In the genomic region with DNA sequence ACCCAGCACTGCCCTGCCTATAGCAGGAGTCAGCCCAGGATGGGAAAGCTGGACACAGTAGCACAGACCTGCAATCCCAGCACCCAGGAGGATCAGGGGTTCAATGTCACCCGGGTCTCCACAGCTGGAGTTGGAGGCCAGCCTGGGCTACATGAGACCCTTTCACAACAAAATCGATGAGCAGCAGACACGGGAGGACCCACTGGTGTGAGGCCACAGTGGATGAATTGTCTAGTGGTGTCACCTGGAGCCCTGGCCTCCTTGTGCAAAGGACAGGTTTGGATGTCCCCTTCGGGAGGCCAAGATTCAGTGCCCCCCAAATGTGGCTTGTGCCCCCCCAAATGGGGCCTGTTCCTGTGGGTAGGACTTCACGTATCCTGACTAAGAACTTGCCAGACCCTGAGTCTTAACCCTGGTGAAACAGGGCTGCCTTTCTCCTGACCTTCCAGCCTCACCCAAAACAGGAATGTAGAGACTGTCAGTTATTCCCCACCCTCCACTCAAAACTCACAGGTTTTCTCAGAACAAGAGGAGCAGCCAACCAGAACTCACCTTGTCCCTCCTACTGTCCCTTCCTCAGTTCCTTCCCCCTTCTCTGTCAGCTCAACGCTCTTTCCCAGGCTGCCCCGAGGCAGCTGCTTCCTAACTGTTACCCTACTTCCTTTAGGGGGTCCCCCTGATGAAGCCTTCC, we compare ENCODE assay signal across 10 mouse cellular contexts. TPM values are rescaled to one million over a fixed set of nuclear protein-coding genes. Genes with fewer than 3 reads are reported as not detected.
DNase-seq lines count a peak whose midpoint lies in the region; ATAC-seq and TF ChIP-seq lines count a peak whose summit lies in the region.
"Had no signal": no experiment of that assay in that cellular context is flagged by ENCODE, and none has a peak within 500 bp of the region (broad histone marks: within the 10 kb centered on the region; RNA-seq: fewer than 3 reads in every experiment).

No protein-coding gene starts in this region.

- H3K9me3 ChIP-seq in liver, embryonic 11.5 days (ENCODE audit: control insufficient read depth, low read length), result no peaks in the 10 kb centered on the region
- H3K9me3 ChIP-seq in embryonic facial prominence, embryonic 14.5 days (ENCODE audit: control insufficient read depth, low read length), result no peaks in the 10 kb centered on the region
- no peaks in the 10 kb centered on the region for H3K9me3 ChIP-seq in lung, embryonic 14.5 days (ENCODE audit: low read depth, low read length)
- H3K9me3 ChIP-seq: forebrain, embryonic 10.5 days had no signal

- TF ChIP-seq CTCF in liver, adult 2 months (IDR thresholded peaks at IDR 0.05; ENCODE audit: low read depth, low read length), result no peak
- TF ChIP-seq CTCF in lung, embryonic 14.5 days (IDR thresholded peaks at IDR 0.05; ENCODE audit: low read depth), result no peak
- no peak for TF ChIP-seq CTCF in layer of hippocampus, adult 2 months (conservative IDR thresholded peaks at IDR 0.05)
- TF ChIP-seq CTCF in left cerebral cortex, adult 2 months (IDR thresholded peaks at IDR 0.05), result no peak

- TF ChIP-seq POLR2A in liver, adult 2 months (IDR thresholded peaks at IDR 0.05; ENCODE audit: extremely low read depth, insufficient read depth, low read length), result no peak

- H3K27ac ChIP-seq in liver, adult 2 months (replicated peaks; ENCODE audit: insufficient read depth, low read depth, low read length), result peak overlapping the region; percentile 47
- H3K27ac ChIP-seq in liver, embryonic 11.5 days (ENCODE audit: low read depth, low read length), result no peak overlapping the region
- H3K27ac ChIP-seq in embryonic facial prominence, embryonic 14.5 days (replicated peaks; ENCODE audit: low read depth, low read length), result peak overlapping the region; percentile 49
- peak overlapping the region; percentile 48; the same call in 1 of the 2 replicates for H3K27ac ChIP-seq in lung, embryonic 14.5 days (ENCODE audit: low read depth)
- H3K27ac ChIP-seq in layer of hippocampus, adult 2 months, result no peak overlapping the region
- H3K27ac ChIP-seq in left cerebral cortex, adult 2 months, result no peak overlapping the region
- H3K27ac ChIP-seq: forebrain, embryonic 10.5 days had no signal

- no peak for DNase-seq in liver, adult 2 months (ENCODE audit: extremely low read depth, low read depth, low spot score)
- no peak for DNase-seq in liver, embryonic 11.5 days (ENCODE audit: low spot score)
- DNase-seq in embryonic facial prominence, embryonic 14.5 days (ENCODE audit: low spot score), result no peak
- peak; percentile 28 for DNase-seq in lung, embryonic 14.5 days
- DNase-seq in yolk sac, embryonic 10.5 days (ENCODE audit: low spot score), result peak; percentile 36
- DNase-seq in layer of hippocampus, adult 2 months (ENCODE audit: low spot score in 2 of 2), result no peak
- DNase-seq in left cerebral cortex, adult 2 months (ENCODE audit: extremely low spot score in 1 of 2, low spot score in 2 of 2), result no peak
- DNase-seq: cerebellum, adult 11-12 months; midbrain, embryonic 14.5 days had no signal

- ATAC-seq in liver, embryonic 11.5 days (replicated peaks; ENCODE audit: low FRiP score), result no peak
- no peak for ATAC-seq in embryonic facial prominence, embryonic 14.5 days (ENCODE audit: low read depth)
- ATAC-seq in lung, embryonic 14.5 days (ENCODE audit: insufficient read depth), result no peak

- H3K27me3 ChIP-seq in liver, adult 2 months (ENCODE audit: control insufficient read depth, insufficient read depth, low read length), result no peaks in the 10 kb centered on the region
- no peaks in the 10 kb centered on the region for H3K27me3 ChIP-seq in liver, embryonic 11.5 days (replicated peaks; ENCODE audit: control insufficient read depth, insufficient read depth, low read length)
- H3K27me3 ChIP-seq in embryonic facial prominence, embryonic 14.5 days (replicated peaks; ENCODE audit: control insufficient read depth, insufficient read depth, low read length), result no peaks in the 10 kb centered on the region
- H3K27me3 ChIP-seq in lung, embryonic 14.5 days (ENCODE audit: insufficient read depth, low read length), result no peaks in the 10 kb centered on the region

- 93% methylated on average over 7 of the region's 7 CpGs for WGBS in liver, adult 2 months
- WGBS in liver, embryonic 11.5 days, result 68% methylated on average over 7 of the region's 7 CpGs
- 57% methylated on average over 7 of the region's 7 CpGs for WGBS in embryonic facial prominence, embryonic 14.5 days
- 72% methylated on average over 7 of the region's 7 CpGs for WGBS in lung, embryonic 14.5 days

- H3K79me2 ChIP-seq in liver, adult 2 months (ENCODE audit: control insufficient read depth, insufficient read depth, low read length), result no peaks in the 10 kb centered on the region

- H3K4me2 ChIP-seq in liver, embryonic 11.5 days, result no peak overlapping the region
- H3K4me2 ChIP-seq in embryonic facial prominence, embryonic 14.5 days (ENCODE audit: low read depth, low read length), result no peak overlapping the region
- H3K4me2 ChIP-seq in lung, embryonic 14.5 days, result no peak overlapping the region

- no peak overlapping the region for H3K9ac ChIP-seq in liver, adult 2 months (ENCODE audit: low read depth, low read length)
- no peak overlapping the region for H3K9ac ChIP-seq in liver, embryonic 11.5 days (ENCODE audit: low read depth, low read length)
- H3K9ac ChIP-seq in embryonic facial prominence, embryonic 14.5 days (ENCODE audit: low read depth, low read length), result no peak overlapping the region
- no peak overlapping the region for H3K9ac ChIP-seq in lung, embryonic 14.5 days

- no peak overlapping the region for H3K4me3 ChIP-seq in liver, adult 2 months (ENCODE audit: insufficient read depth, low read depth, low read length)
- H3K4me3 ChIP-seq in liver, embryonic 11.5 days (ENCODE audit: low read depth, low read length), result no peak overlapping the region
- no peak overlapping the region for H3K4me3 ChIP-seq in embryonic facial prominence, embryonic 14.5 days (ENCODE audit: low read depth, low read length)
- no peak overlapping the region for H3K4me3 ChIP-seq in lung, embryonic 14.5 days (ENCODE audit: low read depth, low read length)
- no peak overlapping the region for H3K4me3 ChIP-seq in layer of hippocampus, adult 2 months
- no peak overlapping the region for H3K4me3 ChIP-seq in left cerebral cortex, adult 2 months
- H3K4me3 ChIP-seq: forebrain, embryonic 10.5 days had no signal

- H3K36me3 ChIP-seq in liver, adult 2 months (ENCODE audit: control insufficient read depth, insufficient read depth, low read length), result no peaks in the 10 kb centered on the region
- H3K36me3 ChIP-seq in liver, embryonic 11.5 days (ENCODE audit: control insufficient read depth, insufficient read depth, low read length), result no peaks in the 10 kb centered on the region
- H3K36me3 ChIP-seq in embryonic facial prominence, embryonic 14.5 days (ENCODE audit: control insufficient read depth, insufficient read depth, low read length), result peaks cover 14% of the 10 kb centered on the region
- peaks cover 15% of the 10 kb centered on the region for H3K36me3 ChIP-seq in lung, embryonic 14.5 days (ENCODE audit: insufficient read depth)

- H3K4me1 ChIP-seq in liver, adult 2 months (ENCODE audit: control insufficient read depth, insufficient read depth, low read length), result peaks cover 28% of the 10 kb centered on the region
- 0 out of 2 replicates have a peak, but pooled peaks cover 2% of the 10 kb centered on the region for H3K4me1 ChIP-seq in liver, embryonic 11.5 days (replicated peaks; ENCODE audit: control insufficient read depth, insufficient read depth, low read length)
- no peaks in the 10 kb centered on the region for H3K4me1 ChIP-seq in embryonic facial prominence, embryonic 14.5 days (ENCODE audit: control insufficient read depth, insufficient read depth, low read length)
- H3K4me1 ChIP-seq in lung, embryonic 14.5 days (ENCODE audit: insufficient read depth), result peaks cover 6% of the 10 kb centered on the region; the same call in 1 of the 2 replicates

- intact Hi-C loops in left cerebral cortex, adult 2 months (cut with DNase I), result no loop called here

RNA-seq across cellular contexts. Expression of a gene that starts 33.1 kb away (rescaled TPM):
- total RNA-seq in liver, adult 2 months (2014; rRNA removed), result 0.37 and 0.74 TPM in 2 replicates
- 0.86 and 1.2 TPM in 2 replicates for polyA plus RNA-seq in liver, adult 2 months (2012; rRNA removed)
- 15.4 and 17.0 TPM in 2 replicates for polyA plus RNA-seq in liver, embryonic 11.5 days (2014; fragmentation: Nextera tagmentation; extraction: Ambion mirVana)
- 22.8 and 27.7 TPM in 2 replicates for polyA plus RNA-seq in embryonic facial prominence, embryonic 14.5 days (2014; fragmentation: Nextera tagmentation; extraction: Ambion mirVana)
- 83.6 and 89.2 TPM in 2 replicates for polyA plus RNA-seq in lung, embryonic 14.5 days (2014; fragmentation: Nextera tagmentation; extraction: Ambion mirVana)
- total RNA-seq in layer of hippocampus, adult 2 months (2021), result under 1 TPM; 0.47 to 0.90 TPM
- total RNA-seq in left cerebral cortex, adult 2 months (2021), result 1 to 10 TPM in 1 of 2 experiments, under 1 TPM in 1; 0.75 to 1.1 TPM

RNA-seq across cellular contexts. Expression of a gene that starts 34.4 kb away (rescaled TPM):
- 8.1 and 9.1 TPM in 2 replicates for total RNA-seq in liver, adult 2 months (2014; rRNA removed)
- 5.9 and 7.5 TPM in 2 replicates for polyA plus RNA-seq in liver, adult 2 months (2012; rRNA removed)
- polyA plus RNA-seq in liver, embryonic 11.5 days (2014; fragmentation: Nextera tagmentation; extraction: Ambion mirVana), result 9.1 and 10.4 TPM in 2 replicates
- polyA plus RNA-seq in embryonic facial prominence, embryonic 14.5 days (2014; fragmentation: Nextera tagmentation; extraction: Ambion mirVana), result 9.4 and 12.5 TPM in 2 replicates
- polyA plus RNA-seq in lung, embryonic 14.5 days (2014; fragmentation: Nextera tagmentation; extraction: Ambion mirVana), result 15.4 and 15.9 TPM in 2 replicates
- 10 to 100 TPM; 56.0 to 68.1 TPM for total RNA-seq in layer of hippocampus, adult 2 months (2021)
- 10 to 100 TPM; 68.0 to 73.2 TPM for total RNA-seq in left cerebral cortex, adult 2 months (2021)

RNA-seq across cellular contexts. Expression of a gene that starts 45.6 kb away (rescaled TPM):
- 9.3 and 12.6 TPM in 2 replicates for total RNA-seq in liver, adult 2 months (2014; rRNA removed)
- polyA plus RNA-seq in liver, adult 2 months (2012; rRNA removed), result 34.7 and 39.5 TPM in 2 replicates
- 3.3 and 3.7 TPM in 2 replicates for polyA plus RNA-seq in liver, embryonic 11.5 days (2014; fragmentation: Nextera tagmentation; extraction: Ambion mirVana)
- 0.17 and 0.41 TPM in 2 replicates for polyA plus RNA-seq in embryonic facial prominence, embryonic 14.5 days (2014; fragmentation: Nextera tagmentation; extraction: Ambion mirVana)
- 0.38 and 0.50 TPM in 2 replicates for polyA plus RNA-seq in lung, embryonic 14.5 days (2014; fragmentation: Nextera tagmentation; extraction: Ambion mirVana)
- total RNA-seq in layer of hippocampus, adult 2 months (2021), result under 1 TPM; 0.37 to 0.56 TPM
- 1 to 10 TPM in 1 of 2 experiments, under 1 TPM in 1; 0.30 to 1.1 TPM for total RNA-seq in left cerebral cortex, adult 2 months (2021)

RNA-seq across cellular contexts. Expression of a gene that starts 50.8 kb away (rescaled TPM):
- 10.2 and 10.6 TPM in 2 replicates for total RNA-seq in liver, adult 2 months (2014; rRNA removed)
- polyA plus RNA-seq in liver, adult 2 months (2012; rRNA removed), result 5.1 and 10.3 TPM in 2 replicates
- not detected in 2 replicates for polyA plus RNA-seq in liver, embryonic 11.5 days (2014; fragmentation: Nextera tagmentation; extraction: Ambion mirVana)
- 0.08 TPM in 1 of 2 replicates, not detected in the other for polyA plus RNA-seq in embryonic facial prominence, embryonic 14.5 days (2014; fragmentation: Nextera tagmentation; extraction: Ambion mirVana)
- polyA plus RNA-seq in lung, embryonic 14.5 days (2014; fragmentation: Nextera tagmentation; extraction: Ambion mirVana), result not detected in 2 replicates
- total RNA-seq in layer of hippocampus, adult 2 months (2021), result 1 to 10 TPM; 1.6 to 3.6 TPM
- total RNA-seq in left cerebral cortex, adult 2 months (2021), result 1 to 10 TPM; 3.2 TPM
- polyA plus RNA-seq: forebrain, embryonic 10.5 days had no signal

Comparison
In these comparisons a context has a peak if more than half of its experiments do, and no peak if none do; other contexts are left out.
1. H3K27ac ChIP-seq: peak in liver, adult 2 months (single experiment), embryonic facial prominence, embryonic 14.5 days (single experiment) and lung, embryonic 14.5 days (single experiment); none in liver, embryonic 11.5 days (single experiment), layer of hippocampus, adult 2 months (single experiment) and left cerebral cortex, adult 2 months (single experiment).
2. DNase-seq: peak in lung, embryonic 14.5 days (single experiment) and yolk sac, embryonic 10.5 days (single experiment); none in liver, adult 2 months (single experiment), liver, embryonic 11.5 days (single experiment), embryonic facial prominence, embryonic 14.5 days (single experiment), layer of hippocampus, adult 2 months (0 of 2) and left cerebral cortex, adult 2 months (0 of 2).